Mouse (Mus musculus): ENCODE measurements at regions not wholly inside any gene's neighbourhood (a gene's known extent, or its start where the extent isn't known, plus 50 kb on each side); places are given as distances from the start of the nearest gene placed in this dataset.

DNA sequence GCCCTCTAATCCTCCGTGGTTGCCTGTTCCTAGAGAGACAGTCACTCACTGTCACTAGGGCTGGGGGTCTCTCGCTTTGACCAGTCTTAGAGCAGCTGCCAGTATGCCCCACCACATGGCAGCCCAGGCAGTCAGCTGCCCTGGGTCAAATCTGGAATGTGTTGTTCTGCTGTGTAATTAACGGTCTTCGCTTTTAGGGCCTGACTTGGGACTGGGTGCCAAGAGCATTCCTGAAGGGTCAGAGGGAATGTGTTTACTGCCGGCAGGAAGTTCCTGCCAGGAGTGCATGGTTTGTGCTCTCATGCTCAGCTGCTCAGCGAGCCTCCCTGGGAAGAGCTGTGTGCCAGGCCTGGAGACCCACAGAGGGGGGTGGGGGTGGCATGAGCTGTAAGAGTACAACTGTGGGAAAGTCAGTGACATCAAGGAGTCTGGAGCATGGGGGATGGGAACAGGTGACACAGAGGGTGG lies 518.5 kb upstream of the Lrrc6 start:
- no peak for ATAC-seq (replicated peaks; ENCODE audit: insufficient number of reproducible peaks, low FRiP score, low TSS enrichment, poor library complexity, severe bottlenecking)
